Mouse (Mus musculus) liver, embryonic 14.5 days (tissue): ENCODE results near the gene Dbx1. TPM values are rescaled to one million over a fixed set of nuclear protein-coding genes. Genes with fewer than 3 reads are reported as not detected.

ENCODE experiments used
- ATAC-seq: fragments of 200-750 bp; cut with Nextera tagmentation; 2 replicates; pipeline ENCODE4 v1.8.0; 2017; ENCODE audit warnings: moderate number of reproducible peaks, mild to moderate bottlenecking, moderate library complexity; ENCODE audit not compliant: insufficient read depth
- DNase-seq, 3 experiments: peaks; one replicate each; pipeline ENCODE4 v3.0.0-alpha.2; 2012 to 2013; ENCODE audit warnings: low read depth in 3 of 3, low spot score in 3 of 3
- H3K27ac ChIP-seq: fragments of 300-500 bp; sonication (generic); 2 replicates; pipeline ENCODE4 v1.5.1; 2014; ENCODE audit warnings: moderate library complexity, mild to moderate bottlenecking, control low read depth, inconsistent platforms
- H3K27me3 ChIP-seq: fragments of 300-500 bp; sonication (generic); 2 replicates; pipeline ENCODE4 v1.6.1; 2014; ENCODE audit warnings: mild to moderate bottlenecking, low read length, moderate library complexity; ENCODE audit not compliant: control insufficient read depth, insufficient read depth
- H3K36me3 ChIP-seq: fragments of 300-500 bp; sonication (generic); replicated peaks from 2 replicates; pipeline ENCODE4 v1.6.1; 2014; ENCODE audit warnings: low read depth; ENCODE audit not compliant: control insufficient read depth, insufficient read depth
- H3K4me1 ChIP-seq, 2 experiments: fragments of 200-500 bp in 1 of 2; fragments of 300-500 bp in 1 of 2; sonication (generic) in 1 of 2; replicated peaks; 2 replicates each; pipeline ENCODE4 v1.6.1; 2012 to 2014; ENCODE audit warnings: antibody characterized with exemption in 1 of 2, inconsistent platforms in 1 of 2, low read length in 1 of 2; ENCODE audit not compliant: control insufficient read depth in 2 of 2, insufficient read depth in 2 of 2
- H3K4me2 ChIP-seq: fragments of 300-500 bp; sonication (generic); 2 replicates; pipeline ENCODE4 v1.6.1; 2014; ENCODE audit warnings: low read depth, mild to moderate bottlenecking, control low read depth, moderate library complexity
- H3K4me3 ChIP-seq, 2 experiments: fragments of 200-500 bp in 1 of 2; fragments of 300-500 bp in 1 of 2; sonication (generic) in 1 of 2; 2 replicates each; pipeline ENCODE4 v1.5.1; 2012 to 2014; ENCODE audit warnings: low read depth in 2 of 2, low read length in 2 of 2, mild to moderate bottlenecking in 2 of 2, control low read depth in 1 of 2, inconsistent platforms in 1 of 2, moderate library complexity in 1 of 2; ENCODE audit not compliant: insufficient read depth in 1 of 2
- H3K9ac ChIP-seq: fragments of 300-500 bp; sonication (generic); replicated peaks from 2 replicates; pipeline ENCODE4 v1.6.1; 2014; ENCODE audit warnings: mild to moderate bottlenecking, control low read depth, moderate library complexity
- H3K9me3 ChIP-seq: fragments of 300-500 bp; sonication (generic); 2 replicates; pipeline ENCODE4 v1.6.1; 2016; ENCODE audit warnings: low read length, mixed read lengths; ENCODE audit not compliant: control insufficient read depth
- CTCF ChIP-seq: IDR thresholded peaks from 2 replicates; pipeline ENCODE4 v1.5.1; 2016; ENCODE audit warnings: antibody characterized with exemption, low read depth, control low read depth
- EP300 ChIP-seq: IDR thresholded peaks from 2 replicates; pipeline ENCODE4 v1.6.1; 2016; ENCODE audit warnings: antibody characterized with exemption, low read depth
- WGBS: fragments of 180-500 bp; shearing (Covaris S2); extraction: QIAGEN DNeasy Blood & Tissue Kit; methylation state at CpG from one replicate; pipeline ENCODE4 v1.1.7; 2014; ENCODE audit not compliant: insufficient replicate concordance; 5-methylcytosine and 5-hydroxymethylcytosine counted together
- polyA plus RNA-seq, 2 experiments: library from polyadenylated mRNA; depleted of rRNA in 1 of 2; stranded (reverse) in 1 of 2; unstranded in 1 of 2; fragments of >200 nt; fragmentation: Nextera tagmentation in 1 of 2; extraction: Ambion mirVana in 1 of 2; gene quantifications; 2 replicates each; pipeline versions ENCODE4 v1.2.1 to v1.2.3; 2012 to 2014

Gene Dbx1
- polyA plus RNA-seq, 2 experiments, result not detected

GRCm38 (mm10) chr7:49631885-49632284, 4.8 kb downstream of the Dbx1 start:
- 15% methylated on average over 9 of the region's 9 CpGs for WGBS
- Histone ChIP-seq H3K27me3 (peaks cover 58% of the 10 kb centered on the region), H3K4me2 (no peak overlapping the region), H3K27ac (no peak overlapping the region), H3K4me3 (no peak overlapping the region), H3K4me1 (no peaks in the 10 kb centered on the region), H3K9me3 (no peaks in the 10 kb centered on the region), H3K9ac (no peak overlapping the region), H3K36me3 (no peaks in the 10 kb centered on the region)
- DNase-seq (no peak), ATAC-seq (no peak)
- TF ChIP-seq CTCF, result no peak
- no peak for TF ChIP-seq EP300

- Histone ChIP-seq H3K4me2 (no peak overlapping the region), H3K27me3 (no peaks in the 10 kb centered on the region), H3K4me1 (no peaks in the 10 kb centered on the region), H3K36me3 (no peaks in the 10 kb centered on the region), H3K4me3 (no peak overlapping the region), H3K9ac (no peak overlapping the region), H3K9me3 (no peaks in the 10 kb centered on the region), H3K27ac (no peak overlapping the region)
- ATAC-seq (no peak), DNase-seq (no peak)
- TF ChIP-seq EP300 (no peak), CTCF (no peak)
- WGBS, result 40% methylated on average over 1 of the region's 1 CpGs
These were observed 16.5 kb downstream of the Dbx1 start for GRCm38 (mm10) chr7:49620160-49620559.

- no peak overlapping the region for H3K27ac ChIP-seq
- no peaks in the 10 kb centered on the region for H3K4me1 ChIP-seq
- no peaks in the 10 kb centered on the region for H3K9me3 ChIP-seq
- no peak overlapping the region for H3K4me3 ChIP-seq
- no peaks in the 10 kb centered on the region for H3K27me3 ChIP-seq
- WGBS, result 59% methylated on average over 4 of the region's 4 CpGs
- no peaks in the 10 kb centered on the region for H3K36me3 ChIP-seq
- TF ChIP-seq EP300 (no peak), CTCF (no peak)
- ATAC-seq (no peak), DNase-seq (no peak)
- no peak overlapping the region for H3K4me2 ChIP-seq
- no peak overlapping the region for H3K9ac ChIP-seq
These were observed 19.6 kb downstream of the Dbx1 start for GRCm38 (mm10) chr7:49617087-49617486.

- no peak for ATAC-seq
These were observed 20.4 kb downstream of the Dbx1 start for GRCm38 (mm10) chr7:49616258-49616735.

GRCm38 (mm10) chr7:49604965-49605795, 31.5 kb downstream of the Dbx1 start:
- no peak overlapping the region for H3K4me3 ChIP-seq
- no peaks in the 10 kb centered on the region for H3K27me3 ChIP-seq
- no peaks in the 10 kb centered on the region for H3K36me3 ChIP-seq
- no peaks in the 10 kb centered on the region for H3K4me1 ChIP-seq
- TF ChIP-seq EP300 (no peak), CTCF (no peak)
- H3K27ac ChIP-seq, result no peak overlapping the region
- no peaks in the 10 kb centered on the region for H3K9me3 ChIP-seq
- H3K4me2 ChIP-seq, result no peak overlapping the region
- DNase-seq (no peak), ATAC-seq (no peak)
- WGBS, result 51% methylated on average over 15 of the region's 15 CpGs
- no peak overlapping the region for H3K9ac ChIP-seq

More at GRCm38 (mm10) chr7:49616258-49616735, 20.4 kb downstream of the Dbx1 start:
- Histone ChIP-seq H3K9me3 (no peaks in the 10 kb centered on the region), H3K27ac (no peak overlapping the region), H3K4me1 (no peaks in the 10 kb centered on the region), H3K36me3 (no peaks in the 10 kb centered on the region), H3K9ac (no peak overlapping the region), H3K27me3 (no peaks in the 10 kb centered on the region), H3K4me3 (no peak overlapping the region), H3K4me2 (no peak overlapping the region)
- 3% methylated on average over 6 of the region's 7 CpGs for WGBS
- no peak for TF ChIP-seq EP300
- peak; percentile 81 for TF ChIP-seq CTCF
- peak; percentile 10 to 15 (median 14) for DNase-seq
